Mouse (Mus musculus): Measurements from ENCODE around the gene Gna15. TPM values are rescaled to one million over a fixed set of nuclear protein-coding genes. Genes with fewer than 3 reads are reported as not detected.

The Gna15 gene
- polyA plus RNA-seq, 1 experiment: 11.2 TPM

GRCm38 (mm10) chr10:81559163-81559626 lies 35.2 kb upstream of the Gna15 start, which contains the start of gene Aes:
Gene Aes, plus strand, starts transcription at chr10:81559488.
- Histone ChIP-seq H3K36me3 (ENCODE audit: control insufficient read depth, insufficient read depth, low read length, poor library complexity, severe bottlenecking) (no peaks in the 10 kb centered on the region; the same call in 1 of the 2 replicates), H3K4me1 (ENCODE audit: control insufficient read depth, insufficient read depth, low read length) (peaks cover 6% of the 10 kb centered on the region)

GRCm38 (mm10) chr10:81557491-81557890 lies 33.5 kb upstream of the Gna15 start:
- Histone ChIP-seq H3K27ac (ENCODE audit: insufficient read depth, low read length) (no peak overlapping the region), H3K4me3 (ENCODE audit: low read depth, low read length) (no peak overlapping the region), H3K36me3 (ENCODE audit: control insufficient read depth, insufficient read depth, low read length, poor library complexity, severe bottlenecking) (no peaks in the 10 kb centered on the region; the same call in 1 of the 2 replicates), H3K27me3 (ENCODE audit: control insufficient read depth, insufficient read depth, low read length, poor library complexity, severe bottlenecking) (no peaks in the 10 kb centered on the region), H3K9me3 (replicated peaks; ENCODE audit: control insufficient read depth, insufficient read depth, low read length, poor library complexity, severe bottlenecking) (no peaks in the 10 kb centered on the region), H3K4me1 (ENCODE audit: control insufficient read depth, insufficient read depth, low read length) (no peaks in the 10 kb centered on the region), H3K9ac (ENCODE audit: low read depth, poor library complexity, severe bottlenecking) (no peak overlapping the region)
- TF ChIP-seq POLR2A (IDR thresholded peaks at IDR 0.05; ENCODE audit: insufficient read depth, low read length): no peak

More at GRCm38 (mm10) chr10:81559163-81559626, 35.2 kb upstream of the Gna15 start, which contains the start of gene Aes:
- Histone ChIP-seq H3K9ac (ENCODE audit: low read depth, poor library complexity, severe bottlenecking) (peak within 1 kb of the TSS; percentile 98), H3K4me3 (ENCODE audit: low read depth, low read length) (peak within 1 kb of the TSS; percentile 94), H3K9me3 (replicated peaks; ENCODE audit: control insufficient read depth, insufficient read depth, low read length, poor library complexity, severe bottlenecking) (no peaks in the 10 kb centered on the region), H3K27ac (ENCODE audit: insufficient read depth, low read length) (no peak within 1 kb of the TSS), H3K27me3 (ENCODE audit: control insufficient read depth, insufficient read depth, low read length, poor library complexity, severe bottlenecking) (no peaks in the 10 kb centered on the region)
- TF ChIP-seq CTCF (IDR thresholded peaks at IDR 0.05; ENCODE audit: low read depth, low read length) (no peak), POLR2A (IDR thresholded peaks at IDR 0.05; ENCODE audit: insufficient read depth, low read length) (no peak), EP300 (IDR thresholded peaks at IDR 0.05; ENCODE audit: insufficient read depth, low read depth, low read length) (no peak)

- H3K9ac ChIP-seq (ENCODE audit: low read depth, poor library complexity, severe bottlenecking): no peak overlapping the region
- TF ChIP-seq POLR2A (IDR thresholded peaks at IDR 0.05; ENCODE audit: insufficient read depth, low read length) (no peak), EP300 (IDR thresholded peaks at IDR 0.05; ENCODE audit: insufficient read depth, low read depth, low read length) (no peak), CTCF (IDR thresholded peaks at IDR 0.05; ENCODE audit: low read depth, low read length) (peak; percentile 63)
- no peaks in the 10 kb centered on the region for H3K27me3 ChIP-seq (ENCODE audit: control insufficient read depth, insufficient read depth, low read length, poor library complexity, severe bottlenecking)
- no peaks in the 10 kb centered on the region for H3K36me3 ChIP-seq (ENCODE audit: control insufficient read depth, insufficient read depth, low read length, poor library complexity, severe bottlenecking)
- no peak overlapping the region for H3K27ac ChIP-seq (ENCODE audit: insufficient read depth, low read length)
- no peak overlapping the region for H3K4me3 ChIP-seq (ENCODE audit: low read depth, low read length)
- no peaks in the 10 kb centered on the region for H3K9me3 ChIP-seq (replicated peaks; ENCODE audit: control insufficient read depth, insufficient read depth, low read length, poor library complexity, severe bottlenecking)
- H3K4me1 ChIP-seq (ENCODE audit: control insufficient read depth, insufficient read depth, low read length): no peaks in the 10 kb centered on the region
Observed at GRCm38 (mm10) chr10:81556282-81556681, 32.3 kb upstream of the Gna15 start.

GRCm38 (mm10) chr10:81553807-81554755 lies 30.1 kb upstream of the Gna15 start:
- Histone ChIP-seq H3K27me3 (ENCODE audit: control insufficient read depth, insufficient read depth, low read length, poor library complexity, severe bottlenecking) (no peaks in the 10 kb centered on the region), H3K4me1 (ENCODE audit: control insufficient read depth, insufficient read depth, low read length) (no peaks in the 10 kb centered on the region), H3K9me3 (replicated peaks; ENCODE audit: control insufficient read depth, insufficient read depth, low read length, poor library complexity, severe bottlenecking) (no peaks in the 10 kb centered on the region), H3K27ac (ENCODE audit: insufficient read depth, low read length) (peak overlapping the region; percentile 30), H3K9ac (ENCODE audit: low read depth, poor library complexity, severe bottlenecking) (no peak overlapping the region), H3K36me3 (ENCODE audit: control insufficient read depth, insufficient read depth, low read length, poor library complexity, severe bottlenecking) (no peaks in the 10 kb centered on the region), H3K4me3 (ENCODE audit: low read depth, low read length) (no peak overlapping the region)
- no peak for TF ChIP-seq CTCF (IDR thresholded peaks at IDR 0.05; ENCODE audit: low read depth, low read length)

GRCm38 (mm10) chr10:81553232-81553631 lies 29.2 kb upstream of the Gna15 start:
- Histone ChIP-seq H3K36me3 (ENCODE audit: control insufficient read depth, insufficient read depth, low read length, poor library complexity, severe bottlenecking) (no peaks in the 10 kb centered on the region), H3K9me3 (replicated peaks; ENCODE audit: control insufficient read depth, insufficient read depth, low read length, poor library complexity, severe bottlenecking) (no peaks in the 10 kb centered on the region), H3K4me1 (ENCODE audit: control insufficient read depth, insufficient read depth, low read length) (no peaks in the 10 kb centered on the region), H3K9ac (ENCODE audit: low read depth, poor library complexity, severe bottlenecking) (no peak overlapping the region), H3K27me3 (ENCODE audit: control insufficient read depth, insufficient read depth, low read length, poor library complexity, severe bottlenecking) (no peaks in the 10 kb centered on the region), H3K27ac (ENCODE audit: insufficient read depth, low read length) (no peak overlapping the region), H3K4me3 (ENCODE audit: low read depth, low read length) (no peak overlapping the region)
- peak; percentile 65 for TF ChIP-seq CTCF (IDR thresholded peaks at IDR 0.05; ENCODE audit: low read depth, low read length)
- TF ChIP-seq POLR2A (IDR thresholded peaks at IDR 0.05; ENCODE audit: insufficient read depth, low read length): no peak
- TF ChIP-seq EP300 (IDR thresholded peaks at IDR 0.05; ENCODE audit: insufficient read depth, low read depth, low read length): 0 out of 2 replicates have a peak, but pooled peaks have one; percentile 21

- Histone ChIP-seq H3K36me3 (ENCODE audit: control insufficient read depth, insufficient read depth, low read length, poor library complexity, severe bottlenecking) (no peaks in the 10 kb centered on the region), H3K4me3 (ENCODE audit: low read depth, low read length) (peak overlapping the region; percentile 29), H3K9me3 (replicated peaks; ENCODE audit: control insufficient read depth, insufficient read depth, low read length, poor library complexity, severe bottlenecking) (no peaks in the 10 kb centered on the region), H3K9ac (ENCODE audit: low read depth, poor library complexity, severe bottlenecking) (peak overlapping the region; percentile 30; the same call in 1 of the 2 replicates), H3K27me3 (ENCODE audit: control insufficient read depth, insufficient read depth, low read length, poor library complexity, severe bottlenecking) (no peaks in the 10 kb centered on the region), H3K4me1 (ENCODE audit: control insufficient read depth, insufficient read depth, low read length) (no peaks in the 10 kb centered on the region), H3K27ac (ENCODE audit: insufficient read depth, low read length) (no peak overlapping the region)
- peak; percentile 80 for TF ChIP-seq CTCF (IDR thresholded peaks at IDR 0.05; ENCODE audit: low read depth, low read length)
- TF ChIP-seq EP300 (IDR thresholded peaks at IDR 0.05; ENCODE audit: insufficient read depth, low read depth, low read length): 0 out of 2 replicates have a peak, but pooled peaks have one; percentile 55
- no peak for TF ChIP-seq POLR2A (IDR thresholded peaks at IDR 0.05; ENCODE audit: insufficient read depth, low read length)
Observed at GRCm38 (mm10) chr10:81551597-81552102, 27.6 kb upstream of the Gna15 start.

Measured in ES-Bruce4 (cell line).